In genomic region chr10:3891381-3892263, GRCm38 (mm10) we compare ENCODE assay signal across 10 mouse cellular contexts.
A peak's percentile ranks its signal among the peaks of the same experiment; 100 is the strongest.
DNase-seq lines count a peak whose midpoint lies in the region; ATAC-seq and TF ChIP-seq lines count a peak whose summit lies in the region.
"Had no signal": no experiment of that assay in that cellular context is flagged by ENCODE, and none has a peak within 500 bp of the region (broad histone marks: within the 10 kb centered on the region; RNA-seq: fewer than 3 reads in every experiment).

No protein-coding gene starts in this region.

- H3K4me3 ChIP-seq in kidney, postnatal 0 days (replicated peaks; ENCODE audit: low read depth, low read length) = no peak overlapping the region
- no peak overlapping the region for H3K4me3 ChIP-seq in hindbrain, embryonic 13.5 days
- no peak overlapping the region for H3K4me3 ChIP-seq in neural tube, embryonic 13.5 days

- no peaks in the 10 kb centered on the region for H3K36me3 ChIP-seq in kidney, postnatal 0 days (ENCODE audit: insufficient read depth, low read length)
- no peaks in the 10 kb centered on the region for H3K36me3 ChIP-seq in hindbrain, embryonic 13.5 days
- no peaks in the 10 kb centered on the region for H3K36me3 ChIP-seq in neural tube, embryonic 13.5 days

- peak; percentile 49 for DNase-seq in kidney, postnatal 0 days (ENCODE audit: low spot score)
- DNase-seq in kidney, adult 9 months = no peak
- DNase-seq in embryo, embryonic 11.5 days (ENCODE audit: low read depth, low spot score) = peak; percentile 32
- DNase-seq in cerebellum, adult 9-11 months = no peak
- DNase-seq in yolk sac, embryonic 10.5 days (ENCODE audit: low spot score) = no peak
- DNase-seq: thymus, postnatal 14 days had no signal

- WGBS in kidney, postnatal 0 days = 43% methylated on average over 3 of the region's 3 CpGs
- WGBS in hindbrain, embryonic 13.5 days = 35% methylated on average over 3 of the region's 3 CpGs
- WGBS in neural tube, embryonic 13.5 days = 38% methylated on average over 3 of the region's 3 CpGs

- H3K9ac ChIP-seq in kidney, postnatal 0 days (ENCODE audit: low read depth, low read length) = no peak overlapping the region
- H3K9ac ChIP-seq in hindbrain, embryonic 13.5 days = no peak overlapping the region
- peak overlapping the region; percentile 43; the same call in 1 of the 2 replicates for H3K9ac ChIP-seq in neural tube, embryonic 13.5 days
- H3K9ac ChIP-seq: liver, embryonic 14.5 days had no signal

- no peaks in the 10 kb centered on the region for H3K9me3 ChIP-seq in kidney, postnatal 0 days (replicated peaks; ENCODE audit: low read length)
- no peaks in the 10 kb centered on the region for H3K9me3 ChIP-seq in hindbrain, embryonic 13.5 days
- no peaks in the 10 kb centered on the region for H3K9me3 ChIP-seq in neural tube, embryonic 13.5 days

- peaks cover 12% of the 10 kb centered on the region for H3K4me1 ChIP-seq in kidney, postnatal 0 days (replicated peaks; ENCODE audit: insufficient read depth, low read length)
- peaks cover 9% of the 10 kb centered on the region for H3K4me1 ChIP-seq in hindbrain, embryonic 13.5 days (replicated peaks)
- peaks cover 18% of the 10 kb centered on the region for H3K4me1 ChIP-seq in neural tube, embryonic 13.5 days (replicated peaks)

- no peak for TF ChIP-seq CTCF in kidney, postnatal 0 days (IDR thresholded peaks at IDR 0.05; ENCODE audit: low read depth)

- no peak for ATAC-seq in kidney, postnatal 0 days (replicated peaks; ENCODE audit: low FRiP score, low read depth)
- ATAC-seq in hindbrain, embryonic 13.5 days (ENCODE audit: low FRiP score) = peak; percentile 71
- peak; percentile 54; the same call in 1 of the 2 replicates for ATAC-seq in neural tube, embryonic 13.5 days (ENCODE audit: low read depth)
- no peak for ATAC-seq in granulocyte monocyte progenitor cell, adult 5-6 weeks (replicated peaks; ENCODE audit: poor library complexity, severe bottlenecking)

- H3K27me3 ChIP-seq in kidney, postnatal 0 days (ENCODE audit: insufficient read depth, low read length) = no peaks in the 10 kb centered on the region
- H3K27me3 ChIP-seq in hindbrain, embryonic 13.5 days = no peaks in the 10 kb centered on the region
- no peaks in the 10 kb centered on the region for H3K27me3 ChIP-seq in neural tube, embryonic 13.5 days

- peak overlapping the region; percentile 58 for H3K27ac ChIP-seq in kidney, postnatal 0 days
- H3K27ac ChIP-seq in hindbrain, embryonic 13.5 days = peak overlapping the region; percentile 41; the same call in 1 of the 2 replicates
- peak overlapping the region; percentile 49 for H3K27ac ChIP-seq in neural tube, embryonic 13.5 days (replicated peaks)
- H3K27ac ChIP-seq: liver, embryonic 14.5 days had no signal

- H3K4me2 ChIP-seq in kidney, postnatal 0 days (ENCODE audit: low read length) = no peak overlapping the region
- H3K4me2 ChIP-seq in hindbrain, embryonic 13.5 days = no peak overlapping the region
- no peak overlapping the region for H3K4me2 ChIP-seq in neural tube, embryonic 13.5 days

Comparison
In these comparisons a context has a peak if more than half of its experiments do, and no peak if none do; other contexts are left out.
1. DNase-seq: peak in kidney, postnatal 0 days (single experiment) and embryo, embryonic 11.5 days (single experiment); none in kidney, adult 9 months (single experiment), cerebellum, adult 9-11 months (single experiment) and yolk sac, embryonic 10.5 days (single experiment).
2. ATAC-seq: peak in hindbrain, embryonic 13.5 days (single experiment) and neural tube, embryonic 13.5 days (single experiment); none in kidney, postnatal 0 days (single experiment) and granulocyte monocyte progenitor cell, adult 5-6 weeks (single experiment).
3. Peak in every context shown above with its lines, with median percentiles within 50 percentile points of each other: H3K27ac ChIP-seq.